Mouse (Mus musculus) megakaryocyte, embryonic 14.5 days (primary cell): ENCODE data around the gene Tbx2.

Experiments used
- FLI1 ChIP-seq: IDR thresholded peaks from 2 replicates; pipeline ENCODE4 v1.6.1; 2012; ENCODE audit warnings: low read length, inconsistent platforms, mixed read lengths
- GATA1 ChIP-seq: IDR thresholded peaks from 3 replicates; pipeline ENCODE4 v1.6.1; 2012; ENCODE audit warnings: mixed read lengths, low read length, inconsistent platforms, borderline replicate concordance

- no peak for TF ChIP-seq GATA1
- TF ChIP-seq FLI1 = no peak
These were observed 26.6 kb upstream of the Tbx2 start for GRCm38 (mm10) chr11:85805779-85806178.
